Mouse (Mus musculus): ENCODE measurements at regions not wholly inside any gene's neighbourhood (a gene's known extent, or its start where the extent isn't known, plus 50 kb on each side); places are given as distances from the start of the nearest gene placed in this dataset.
"Not testable (repeated sequence)": the region's sequence is repeated elsewhere in the genome, so short reads cannot be mapped to it uniquely, and the experiment has no call there.

GRCm38 (mm10) chr4:51868250-51868649, 570.8 kb upstream of the Smc2 start:
- H3K79me2 ChIP-seq (replicated peaks; ENCODE audit: control insufficient read depth, insufficient read depth, low read length), result no peaks in the 10 kb centered on the region
- no peak for DNase-seq
- no peaks in the 10 kb centered on the region for H3K4me1 ChIP-seq (ENCODE audit: control insufficient read depth, insufficient read depth, low read length)
- H3K9ac ChIP-seq (ENCODE audit: low read depth, low read length), result no peak overlapping the region
- no peaks in the 10 kb centered on the region for H3K27me3 ChIP-seq (ENCODE audit: control insufficient read depth, insufficient read depth, low read length)
- TF ChIP-seq EP300 (IDR thresholded peaks at IDR 0.05; ENCODE audit: insufficient read depth, low read depth, low read length) (no peak), CTCF (IDR thresholded peaks at IDR 0.05) (no peak), POLR2A (IDR thresholded peaks at IDR 0.05; ENCODE audit: insufficient read depth, low read depth, low read length) (no peak)
- intact Hi-C loops (cut with DNase I), result no loop called here
- no peaks in the 10 kb centered on the region for H3K36me3 ChIP-seq (ENCODE audit: control insufficient read depth, insufficient read depth, low read length)
- no peak overlapping the region for H3K27ac ChIP-seq
- no peak overlapping the region for H3K4me3 ChIP-seq
- 71% methylated on average over 3 of the region's 3 CpGs for WGBS

GRCm38 (mm10) chr4:51868716-51869115, 570.3 kb upstream of the Smc2 start:
- intact Hi-C loops (cut with DNase I); DNase-seq; H3K27me3 ChIP-seq (ENCODE audit: control insufficient read depth, insufficient read depth, low read length); H3K79me2 ChIP-seq (replicated peaks; ENCODE audit: control insufficient read depth, insufficient read depth, low read length); H3K4me1 ChIP-seq (ENCODE audit: control insufficient read depth, insufficient read depth, low read length); H3K4me3 ChIP-seq; H3K9ac ChIP-seq (ENCODE audit: low read depth, low read length); H3K27ac ChIP-seq; H3K36me3 ChIP-seq (ENCODE audit: control insufficient read depth, insufficient read depth, low read length): not testable (repeated sequence)

- no peak for DNase-seq
- no peaks in the 10 kb centered on the region for H3K36me3 ChIP-seq (ENCODE audit: control insufficient read depth, insufficient read depth, low read length)
- H3K79me2 ChIP-seq (replicated peaks; ENCODE audit: control insufficient read depth, insufficient read depth, low read length), result no peaks in the 10 kb centered on the region
- H3K9ac ChIP-seq (ENCODE audit: low read depth, low read length), result no peak overlapping the region
- no peak overlapping the region for H3K4me3 ChIP-seq
- H3K27ac ChIP-seq, result no peak overlapping the region
- no peaks in the 10 kb centered on the region for H3K27me3 ChIP-seq (ENCODE audit: control insufficient read depth, insufficient read depth, low read length)
- H3K4me1 ChIP-seq (ENCODE audit: control insufficient read depth, insufficient read depth, low read length), result no peaks in the 10 kb centered on the region
- 55% methylated on average over 4 of the region's 4 CpGs for WGBS
- intact Hi-C loops (cut with DNase I), result no loop called here
- TF ChIP-seq CTCF (IDR thresholded peaks at IDR 0.05) (no peak), POLR2A (IDR thresholded peaks at IDR 0.05; ENCODE audit: insufficient read depth, low read depth, low read length) (no peak), EP300 (IDR thresholded peaks at IDR 0.05; ENCODE audit: insufficient read depth, low read depth, low read length) (no peak)
Measured at GRCm38 (mm10) chr4:51885460-51885859, 553.6 kb upstream of the Smc2 start.

GRCm38 (mm10) chr4:51889280-51889679, 549.8 kb upstream of the Smc2 start:
- intact Hi-C loops (cut with DNase I), result no loop called here
- TF ChIP-seq POLR2A (IDR thresholded peaks at IDR 0.05; ENCODE audit: insufficient read depth, low read depth, low read length) (no peak), CTCF (IDR thresholded peaks at IDR 0.05) (no peak), EP300 (IDR thresholded peaks at IDR 0.05; ENCODE audit: insufficient read depth, low read depth, low read length) (no peak)
- no peaks in the 10 kb centered on the region for H3K79me2 ChIP-seq (replicated peaks; ENCODE audit: control insufficient read depth, insufficient read depth, low read length)
- no peak overlapping the region for H3K9ac ChIP-seq (ENCODE audit: low read depth, low read length)
- no peak overlapping the region for H3K27ac ChIP-seq
- no peak for DNase-seq
- H3K36me3 ChIP-seq (ENCODE audit: control insufficient read depth, insufficient read depth, low read length), result no peaks in the 10 kb centered on the region
- no peak overlapping the region for H3K4me3 ChIP-seq
- no peaks in the 10 kb centered on the region for H3K4me1 ChIP-seq (ENCODE audit: control insufficient read depth, insufficient read depth, low read length)
- H3K27me3 ChIP-seq (ENCODE audit: control insufficient read depth, insufficient read depth, low read length), result no peaks in the 10 kb centered on the region
- 79% methylated on average over 2 of the region's 2 CpGs for WGBS

- no peaks in the 10 kb centered on the region for H3K27me3 ChIP-seq (ENCODE audit: control insufficient read depth, insufficient read depth, low read length)
- no peaks in the 10 kb centered on the region for H3K36me3 ChIP-seq (ENCODE audit: control insufficient read depth, insufficient read depth, low read length)
- H3K9ac ChIP-seq (ENCODE audit: low read depth, low read length), result no peak overlapping the region
- TF ChIP-seq EP300 (IDR thresholded peaks at IDR 0.05; ENCODE audit: insufficient read depth, low read depth, low read length), result no peak
- TF ChIP-seq CTCF (IDR thresholded peaks at IDR 0.05), result no peak
- no peak for TF ChIP-seq POLR2A (IDR thresholded peaks at IDR 0.05; ENCODE audit: insufficient read depth, low read depth, low read length)
- H3K79me2 ChIP-seq (replicated peaks; ENCODE audit: control insufficient read depth, insufficient read depth, low read length), result no peaks in the 10 kb centered on the region
- H3K4me1 ChIP-seq (ENCODE audit: control insufficient read depth, insufficient read depth, low read length), result no peaks in the 10 kb centered on the region
- no peak overlapping the region for H3K4me3 ChIP-seq
- intact Hi-C loops (cut with DNase I), result no loop called here
- no peak overlapping the region for H3K27ac ChIP-seq
- DNase-seq, result no peak
Measured at GRCm38 (mm10) chr4:51928245-51928644, 510.8 kb upstream of the Smc2 start.

GRCm38 (mm10) chr4:51969751-51970150, 469.3 kb upstream of the Smc2 start:
- intact Hi-C loops (cut with DNase I), result no loop called here
- WGBS, result 87% methylated on average over 10 of the region's 10 CpGs
- H3K4me1 ChIP-seq (ENCODE audit: control insufficient read depth, insufficient read depth, low read length), result no peaks in the 10 kb centered on the region
- TF ChIP-seq POLR2A (IDR thresholded peaks at IDR 0.05; ENCODE audit: insufficient read depth, low read depth, low read length) (no peak), EP300 (IDR thresholded peaks at IDR 0.05; ENCODE audit: insufficient read depth, low read depth, low read length) (no peak), CTCF (IDR thresholded peaks at IDR 0.05) (no peak)
- no peaks in the 10 kb centered on the region for H3K79me2 ChIP-seq (replicated peaks; ENCODE audit: control insufficient read depth, insufficient read depth, low read length)
- no peak overlapping the region for H3K9ac ChIP-seq (ENCODE audit: low read depth, low read length)
- no peak overlapping the region for H3K27ac ChIP-seq
- no peaks in the 10 kb centered on the region for H3K36me3 ChIP-seq (ENCODE audit: control insufficient read depth, insufficient read depth, low read length)
- DNase-seq, result no peak
- no peak overlapping the region for H3K4me3 ChIP-seq
- no peaks in the 10 kb centered on the region for H3K27me3 ChIP-seq (ENCODE audit: control insufficient read depth, insufficient read depth, low read length)

- H3K27me3 ChIP-seq (ENCODE audit: control insufficient read depth, insufficient read depth, low read length), result no peaks in the 10 kb centered on the region
- no peaks in the 10 kb centered on the region for H3K79me2 ChIP-seq (replicated peaks; ENCODE audit: control insufficient read depth, insufficient read depth, low read length)
- no peaks in the 10 kb centered on the region for H3K4me1 ChIP-seq (ENCODE audit: control insufficient read depth, insufficient read depth, low read length)
- intact Hi-C loops (cut with DNase I), result no loop called here
- H3K4me3 ChIP-seq, result no peak overlapping the region
- no peak overlapping the region for H3K27ac ChIP-seq
- no peak for DNase-seq
- WGBS, result 80% methylated on average over 8 of the region's 8 CpGs
- no peaks in the 10 kb centered on the region for H3K36me3 ChIP-seq (ENCODE audit: control insufficient read depth, insufficient read depth, low read length)
- H3K9ac ChIP-seq (ENCODE audit: low read depth, low read length), result no peak overlapping the region
- no peak for TF ChIP-seq CTCF (IDR thresholded peaks at IDR 0.05)
Measured at GRCm38 (mm10) chr4:51978962-51979361, 460.1 kb upstream of the Smc2 start.

Measured in heart, adult 2 months (tissue).